Mouse (Mus musculus) olfactory bulb, adult 2 months (tissue): ENCODE data around the gene Gcm2.

Source experiments
- CTCF ChIP-seq: fragments of 200-500 bp; IDR thresholded peaks from 2 replicates; pipeline ENCODE4 v1.5.1; 2012; ENCODE audit warnings: low read depth, mild to moderate bottlenecking, low read length, moderate library complexity; ENCODE audit not compliant: insufficient read depth
- POLR2A ChIP-seq: fragments of 200-500 bp; IDR thresholded peaks from 2 replicates; pipeline ENCODE4 v1.6.1; 2012; ENCODE audit warnings: mild to moderate bottlenecking, low read depth, low read length, moderate library complexity; ENCODE audit not compliant: insufficient read depth

- TF ChIP-seq POLR2A: no peak
- TF ChIP-seq CTCF: no peak
Observed at GRCm38 (mm10) chr13:41088746-41089145, 22.1 kb downstream of the Gcm2 start.
